Mouse (Mus musculus) heart, adult 9 months (tissue): Measurements from ENCODE around the gene Erv3.
"Not testable (repeated sequence)": the region's sequence is repeated elsewhere in the genome, so short reads cannot be mapped to it uniquely, and the experiment has no call there.

Experiments used
- DNase-seq, 2 experiments: peaks; one replicate each; pipeline ENCODE4 v3.0.0; 2022; ENCODE audit warnings: low spot score in 2 of 2

The Erv3 gene

GRCm38 (mm10) chr2:131864262-131864796, 4.8 kb upstream of the Erv3 start:
- no peak for DNase-seq

GRCm38 (mm10) chr2:131863472-131863871, 3.9 kb upstream of the Erv3 start:
- no peak for DNase-seq

GRCm38 (mm10) chr2:131862617-131863275, 3.2 kb upstream of the Erv3 start:
- no peak for DNase-seq

- no peak for DNase-seq
Measured at GRCm38 (mm10) chr2:131857838-131858237, 1.7 kb downstream of the Erv3 start.

GRCm38 (mm10) chr2:131853719-131854118, 5.8 kb downstream of the Erv3 start:
- no peak for DNase-seq

- DNase-seq = no peak
Measured at GRCm38 (mm10) chr2:131851333-131852092, 8.0 kb downstream of the Erv3 start.

- no peak for DNase-seq
Measured at GRCm38 (mm10) chr2:131850047-131850446, 9.5 kb downstream of the Erv3 start.

GRCm38 (mm10) chr2:131847501-131848359, 11.8 kb downstream of the Erv3 start:
- no peak for DNase-seq

- no peak for DNase-seq
Measured at GRCm38 (mm10) chr2:131846811-131847210, 12.7 kb downstream of the Erv3 start.

GRCm38 (mm10) chr2:131846132-131846710, 13.3 kb downstream of the Erv3 start:
- DNase-seq = no peak

- DNase-seq = no peak
Measured at GRCm38 (mm10) chr2:131845671-131846070, 13.9 kb downstream of the Erv3 start.

- no peak for DNase-seq
Measured at GRCm38 (mm10) chr2:131842568-131842967, 17.0 kb downstream of the Erv3 start.

GRCm38 (mm10) chr2:131841321-131841693, 18.2 kb downstream of the Erv3 start:
- DNase-seq = no peak

GRCm38 (mm10) chr2:131840611-131841320, 18.8 kb downstream of the Erv3 start:
- no peak for DNase-seq

- no peak for DNase-seq
Measured at GRCm38 (mm10) chr2:131834296-131834695, 25.3 kb downstream of the Erv3 start.

- no peak for DNase-seq
Measured at GRCm38 (mm10) chr2:131831861-131832260, 27.7 kb downstream of the Erv3 start.

GRCm38 (mm10) chr2:131830945-131831344, 28.6 kb downstream of the Erv3 start:
- not testable (repeated sequence) for DNase-seq

- DNase-seq = peak; percentile 49 to 69
Measured at GRCm38 (mm10) chr2:131827999-131828975, 31.3 kb downstream of the Erv3 start.

- no peak for DNase-seq
Measured at GRCm38 (mm10) chr2:131827026-131827687, 32.4 kb downstream of the Erv3 start.
